Mouse (Mus musculus) forebrain, embryonic 14.5 days (tissue): Measurements from ENCODE around the gene Rec8. TPM values are rescaled to one million over a fixed set of nuclear protein-coding genes. Genes with fewer than 3 reads are reported as not detected.
A peak's percentile ranks its signal among the peaks of the same experiment; 100 is the strongest.

ENCODE experiments used
- ATAC-seq: fragments of 200-750 bp; cut with Nextera tagmentation; 2 replicates; pipeline ENCODE4 v1.8.0; 2017; ENCODE audit warnings: mild to moderate bottlenecking, moderate library complexity
- DNase-seq: peaks from one replicate; pipeline ENCODE4 v3.0.0-alpha.2; 2015; ENCODE audit warnings: low spot score
- H3K27ac ChIP-seq: fragments of 300-500 bp; sonication (generic); 2 replicates; pipeline ENCODE4 v1.5.1; 2014; ENCODE audit warnings: low read depth, mild to moderate bottlenecking, control low read depth, low read length, moderate library complexity
- H3K27me3 ChIP-seq: fragments of 300-500 bp; sonication (generic); replicated peaks from 2 replicates; pipeline ENCODE4 v1.6.1; 2014; ENCODE audit warnings: low read length, control low read depth, mixed read lengths; ENCODE audit not compliant: control insufficient read depth, insufficient read depth
- H3K36me3 ChIP-seq: fragments of 300-500 bp; sonication (generic); 2 replicates; pipeline ENCODE4 v1.6.1; 2014; ENCODE audit warnings: low read length, control low read depth; ENCODE audit not compliant: control insufficient read depth, insufficient read depth
- H3K4me1 ChIP-seq: fragments of 300-500 bp; sonication (generic); 2 replicates; pipeline ENCODE4 v1.6.1; 2014; ENCODE audit warnings: antibody characterized with exemption, low read length, control low read depth; ENCODE audit not compliant: control insufficient read depth, insufficient read depth
- H3K4me2 ChIP-seq: fragments of 300-500 bp; sonication (generic); 2 replicates; pipeline ENCODE4 v1.6.1; 2014; ENCODE audit warnings: mild to moderate bottlenecking, control low read depth, low read length
- H3K4me3 ChIP-seq: fragments of 300-500 bp; sonication (generic); 2 replicates; pipeline ENCODE4 v1.5.1; 2014; ENCODE audit warnings: low read depth, low read length, control low read depth
- H3K9ac ChIP-seq: fragments of 300-500 bp; sonication (generic); 2 replicates; pipeline ENCODE4 v1.6.1; 2014; ENCODE audit warnings: mild to moderate bottlenecking, low read length, control low read depth, moderate library complexity
- H3K9me3 ChIP-seq: fragments of 300-500 bp; sonication (generic); replicated peaks from 2 replicates; pipeline ENCODE4 v1.6.1; 2016; ENCODE audit warnings: low read length, control low read depth, mixed read lengths; ENCODE audit not compliant: control insufficient read depth
- WGBS: fragments of 180-500 bp; shearing (Covaris S2); extraction: QIAGEN DNeasy Blood & Tissue Kit; methylation state at CpG from one replicate; pipeline ENCODE4 v1.1.7; 2014; 5-methylcytosine and 5-hydroxymethylcytosine counted together
- polyA plus RNA-seq: library from polyadenylated mRNA; unstranded; fragments of >200 nt; fragmentation: Nextera tagmentation; extraction: Ambion mirVana; gene quantifications from 2 replicates; pipeline ENCODE4 v1.2.1, GENCODE M21; 2014

Rec8 gene
- polyA plus RNA-seq, 1 experiment from 2014 or later: 6.5 TPM

GRCm38 (mm10) chr14:55618486-55619195 lies 804 bp downstream of the Rec8 start:
- Histone ChIP-seq H3K36me3 (0 out of 2 replicates have a peak, but pooled peaks cover under 1% of the 10 kb centered on the region), H3K4me3 (peak overlapping the region; percentile 13; the same call in 1 of the 2 replicates), H3K9me3 (no peaks in the 10 kb centered on the region), H3K9ac (peak overlapping the region; percentile 17; the same call in 1 of the 2 replicates), H3K27ac (0 out of 2 replicates have a peak overlapping the region, but pooled peaks have one; percentile 14), H3K27me3 (no peaks in the 10 kb centered on the region), H3K4me1 (no peaks in the 10 kb centered on the region), H3K4me2 (peak overlapping the region; percentile 31)
- WGBS: 55% methylated on average over 22 of the region's 22 CpGs
- peak; percentile 54; the same call in 1 of the 2 replicates for ATAC-seq
- no peak for DNase-seq

GRCm38 (mm10) chr14:55628077-55628827 lies 10.4 kb downstream of the Rec8 start:
- WGBS: 92% methylated on average over 27 of the region's 27 CpGs
- Histone ChIP-seq H3K36me3 (peaks cover 94% of the 10 kb centered on the region), H3K27ac (no peak overlapping the region), H3K27me3 (no peaks in the 10 kb centered on the region), H3K4me3 (no peak overlapping the region), H3K9ac (no peak overlapping the region), H3K4me2 (no peak overlapping the region), H3K9me3 (no peaks in the 10 kb centered on the region), H3K4me1 (no peaks in the 10 kb centered on the region)
- no peak for ATAC-seq
- DNase-seq: no peak

- Histone ChIP-seq H3K27me3 (no peaks in the 10 kb centered on the region), H3K4me2 (no peak overlapping the region), H3K9me3 (no peaks in the 10 kb centered on the region), H3K36me3 (peaks cover 97% of the 10 kb centered on the region), H3K4me1 (no peaks in the 10 kb centered on the region), H3K9ac (no peak overlapping the region), H3K4me3 (no peak overlapping the region), H3K27ac (no peak overlapping the region)
- DNase-seq (no peak), ATAC-seq (no peak)
- WGBS: 62% methylated on average over 5 of the region's 5 CpGs
Observed at GRCm38 (mm10) chr14:55629312-55629711, 11.5 kb downstream of the Rec8 start.

- ATAC-seq: peak; percentile 32; the same call in 1 of the 2 replicates
- H3K4me3 ChIP-seq: peak overlapping the region; percentile 58
- H3K4me1 ChIP-seq: peaks cover 5% of the 10 kb centered on the region; the same call in 1 of the 2 replicates
- H3K36me3 ChIP-seq: peaks cover 82% of the 10 kb centered on the region
- 4% methylated on average over 23 of the region's 23 CpGs for WGBS
- H3K4me2 ChIP-seq: peak overlapping the region; percentile 86
- DNase-seq: peak; percentile 37
- H3K9ac ChIP-seq: peak overlapping the region; percentile 70
- no peaks in the 10 kb centered on the region for H3K27me3 ChIP-seq
- peak overlapping the region; percentile 77 for H3K27ac ChIP-seq
- no peaks in the 10 kb centered on the region for H3K9me3 ChIP-seq
Observed at GRCm38 (mm10) chr14:55634874-55635522, 17.2 kb downstream of the Rec8 start.

GRCm38 (mm10) chr14:55635523-55636007 lies 17.7 kb downstream of the Rec8 start, which contains the start of gene Ipo4:
Gene Ipo4, minus strand, starts transcription at chr14:55635957.
- DNase-seq (peak; percentile 96), ATAC-seq (peak; percentile 93)
- Histone ChIP-seq H3K27me3 (no peaks in the 10 kb centered on the region), H3K27ac (peak within 1 kb of the TSS; percentile 77), H3K36me3 (peaks cover 81% of the 10 kb centered on the region), H3K4me2 (peak within 1 kb of the TSS; percentile 86), H3K4me1 (peaks cover 5% of the 10 kb centered on the region; the same call in 1 of the 2 replicates), H3K4me3 (peak within 1 kb of the TSS; percentile 58), H3K9ac (peak within 1 kb of the TSS; percentile 70), H3K9me3 (no peaks in the 10 kb centered on the region)
- WGBS: 2% methylated on average over 33 of the region's 33 CpGs

- ATAC-seq: no peak
- no peak within 1 kb of the TSS for H3K4me2 ChIP-seq
- no peak within 1 kb of the TSS for H3K4me3 ChIP-seq
- peaks cover 72% of the 10 kb centered on the region for H3K36me3 ChIP-seq
- H3K27ac ChIP-seq: no peak within 1 kb of the TSS
- no peaks in the 10 kb centered on the region for H3K9me3 ChIP-seq
- no peaks in the 10 kb centered on the region for H3K27me3 ChIP-seq
- peaks cover 11% of the 10 kb centered on the region for H3K4me1 ChIP-seq
- DNase-seq: no peak
- no peak within 1 kb of the TSS for H3K9ac ChIP-seq
- WGBS: 96% methylated on average over 9 of the region's 9 CpGs
Observed at GRCm38 (mm10) chr14:55637795-55638194, 20.0 kb downstream of the Rec8 start, which contains the start of gene Gm49378. Gene Gm49378, minus strand, starts transcription at chr14:55637895.

GRCm38 (mm10) chr14:55640816-55641215 lies 23.0 kb downstream of the Rec8 start:
- 96% methylated on average over 14 of the region's 14 CpGs for WGBS
- no peak for DNase-seq
- Histone ChIP-seq H3K4me3 (no peak overlapping the region), H3K9ac (no peak overlapping the region), H3K27ac (no peak overlapping the region), H3K36me3 (peaks cover 58% of the 10 kb centered on the region), H3K27me3 (no peaks in the 10 kb centered on the region), H3K4me1 (peaks cover 17% of the 10 kb centered on the region), H3K9me3 (no peaks in the 10 kb centered on the region), H3K4me2 (no peak overlapping the region)
- no peak for ATAC-seq

- no peak for DNase-seq
Observed at GRCm38 (mm10) chr14:55641291-55641690, 23.5 kb downstream of the Rec8 start.

More at GRCm38 (mm10) chr14:55641291-55641690, 23.5 kb downstream of the Rec8 start:
- no peak overlapping the region for H3K4me2 ChIP-seq
- WGBS: 95% methylated on average over 13 of the region's 13 CpGs
- no peak overlapping the region for H3K9ac ChIP-seq
- H3K4me3 ChIP-seq: no peak overlapping the region
- no peaks in the 10 kb centered on the region for H3K9me3 ChIP-seq
- H3K36me3 ChIP-seq: peaks cover 57% of the 10 kb centered on the region
- H3K27ac ChIP-seq: no peak overlapping the region
- H3K4me1 ChIP-seq: peaks cover 17% of the 10 kb centered on the region
- ATAC-seq: no peak
- no peaks in the 10 kb centered on the region for H3K27me3 ChIP-seq
